Mouse (Mus musculus): ENCODE data around the gene Ndufv3. TPM values are rescaled to one million over a fixed set of nuclear protein-coding genes. Genes with fewer than 3 reads are reported as not detected.

Ndufv3 gene
- polyA plus RNA-seq, 1 experiment: 101 TPM

DNA sequence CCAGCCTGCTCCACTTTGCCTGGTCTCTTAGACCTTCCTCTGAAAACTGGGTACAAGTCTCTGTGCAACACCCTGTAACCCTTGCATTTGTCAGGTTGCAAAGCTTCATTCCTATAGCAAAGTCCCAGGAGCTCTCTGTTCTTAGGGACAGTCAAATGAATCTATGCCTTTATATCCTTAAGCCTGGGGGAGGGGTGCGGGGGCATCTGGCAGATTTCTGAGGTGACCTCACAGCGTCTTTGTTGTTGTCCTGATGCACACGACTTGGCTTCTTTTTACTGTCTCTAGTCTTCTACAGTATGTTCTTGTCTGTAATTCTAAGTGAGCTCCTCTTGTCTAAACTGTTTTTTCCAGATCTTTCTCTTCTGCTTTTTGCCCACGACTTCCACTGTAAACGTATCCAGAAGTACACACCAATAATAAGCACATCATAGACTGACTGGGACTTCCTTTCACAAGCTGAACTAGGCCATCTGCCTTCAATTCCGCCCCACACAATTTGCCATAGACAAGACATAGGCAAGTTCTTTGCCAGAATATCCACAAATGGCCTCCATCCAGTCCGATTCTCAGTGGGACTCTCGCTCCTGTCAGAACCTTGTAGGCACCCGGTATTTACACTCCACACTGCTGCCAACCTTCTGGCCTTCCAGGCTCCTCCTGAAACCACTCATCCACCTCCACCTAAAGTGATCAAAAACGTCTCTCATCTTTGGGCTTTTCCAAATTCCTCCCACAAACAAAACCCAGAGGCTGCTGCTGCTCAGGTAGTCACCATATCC, 56.7 kb downstream of the Ndufv3 start:
- DNase-seq: no peak
- Histone ChIP-seq H3K4me3 (replicated peaks; ENCODE audit: extremely low read depth, low read depth, low read length) (no peak overlapping the region), H3K4me1 (ENCODE audit: control insufficient read depth, insufficient read depth, low read length) (no peaks in the 10 kb centered on the region)
- TF ChIP-seq POLR2A (IDR thresholded peaks at IDR 0.05; ENCODE audit: borderline replicate concordance, extremely low read depth, low read depth, low read length) (no peak), CTCF (IDR thresholded peaks at IDR 0.05; ENCODE audit: insufficient read depth, low read length) (no peak)
- 64% methylated on average over 10 of the region's 10 CpGs for WGBS

- no peak for TF ChIP-seq CTCF (IDR thresholded peaks at IDR 0.05; ENCODE audit: insufficient read depth, low read length)
- no peak for TF ChIP-seq POLR2A (IDR thresholded peaks at IDR 0.05; ENCODE audit: borderline replicate concordance, extremely low read depth, low read depth, low read length)
- Histone ChIP-seq H3K4me1 (ENCODE audit: control insufficient read depth, insufficient read depth, low read length) (no peaks in the 10 kb centered on the region), H3K4me3 (replicated peaks; ENCODE audit: extremely low read depth, low read depth, low read length) (no peak overlapping the region)
- DNase-seq: no peak
- 67% methylated on average over 3 of the region's 3 CpGs for WGBS
These were observed 60.4 kb downstream of the Ndufv3 start for GRCm38 (mm10) chr17:31580344-31580743.

Other genes starting within 250 kb of the Ndufv3 start
- gene Rsph1, start 242.7 kb upstream of the Ndufv3 start, polyA plus RNA-seq (2012; rRNA removed): 6.9 and 11.7 TPM in 2 replicates
- gene Slc37a1, start 233.3 kb upstream of the Ndufv3 start, polyA plus RNA-seq (2012; rRNA removed): 51.1 and 54.3 TPM in 2 replicates
- 83.6 and 99.1 TPM in 2 replicates for gene Pde9a, start 133.9 kb upstream of the Ndufv3 start, polyA plus RNA-seq (2012; rRNA removed)
- 20.1 and 20.6 TPM in 2 replicates for gene Wdr4, start 135 bp upstream of the Ndufv3 start, polyA plus RNA-seq (2012; rRNA removed)
- gene Pknox1, start 44.6 kb downstream of the Ndufv3 start, polyA plus RNA-seq (2012; rRNA removed): 22.9 and 26.8 TPM in 2 replicates
- 5.5 and 6.3 TPM in 2 replicates for gene Cbs, start 117.1 kb downstream of the Ndufv3 start, polyA plus RNA-seq (2012; rRNA removed)
- 35.1 and 49.0 TPM in 2 replicates for gene U2af1, start 138.8 kb downstream of the Ndufv3 start, polyA plus RNA-seq (2012; rRNA removed)
- 2.5 and 2.9 TPM in 2 replicates for gene Cryaa, start 157.7 kb downstream of the Ndufv3 start, polyA plus RNA-seq (2012; rRNA removed)